Mouse (Mus musculus): Measurements from ENCODE around the gene Grasp.

The Grasp gene

DNA sequence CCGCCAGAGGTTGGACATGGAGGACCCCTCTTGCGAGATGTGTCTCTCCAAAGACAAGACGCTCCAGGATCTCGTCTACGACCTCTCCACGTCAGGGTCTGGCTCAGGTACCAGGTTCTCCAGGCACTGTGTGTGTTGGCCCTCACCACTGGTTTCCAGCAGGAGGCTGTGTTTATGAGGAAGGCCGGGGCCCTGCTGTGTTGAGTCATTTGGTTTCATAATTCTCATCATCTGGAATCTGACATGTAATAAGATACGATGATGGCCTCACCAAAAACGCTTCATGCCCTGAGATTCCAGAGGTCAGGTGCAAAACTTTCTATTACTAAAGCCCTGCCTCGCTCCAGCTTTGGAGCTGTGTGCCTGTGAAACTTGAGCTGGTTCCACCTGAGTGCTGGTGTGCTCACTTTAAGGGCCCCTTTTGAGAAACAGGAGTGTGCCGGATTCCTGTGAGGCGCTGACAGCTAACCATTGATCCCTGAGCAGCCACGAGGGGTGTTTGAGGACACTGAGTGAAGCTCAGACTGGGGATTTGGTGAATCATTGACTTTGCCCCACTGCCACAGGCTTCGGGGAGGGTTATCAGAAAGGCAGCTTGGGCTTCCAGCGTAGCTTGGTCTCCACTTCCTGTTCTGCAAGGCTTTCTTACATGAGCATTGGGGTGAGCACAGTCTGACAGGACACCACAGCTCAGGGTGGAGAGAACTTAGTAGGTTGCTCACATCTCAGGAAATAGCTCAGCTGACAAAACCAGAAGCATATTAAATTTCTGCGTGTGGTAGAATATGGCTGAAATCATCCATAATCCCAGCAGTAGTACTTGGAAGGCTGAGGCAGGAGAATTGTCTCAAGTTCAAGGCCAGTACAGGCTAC, 28.8 kb upstream of the Grasp start:
- DNase-seq (ENCODE audit: low spot score), result no peak

DNA sequence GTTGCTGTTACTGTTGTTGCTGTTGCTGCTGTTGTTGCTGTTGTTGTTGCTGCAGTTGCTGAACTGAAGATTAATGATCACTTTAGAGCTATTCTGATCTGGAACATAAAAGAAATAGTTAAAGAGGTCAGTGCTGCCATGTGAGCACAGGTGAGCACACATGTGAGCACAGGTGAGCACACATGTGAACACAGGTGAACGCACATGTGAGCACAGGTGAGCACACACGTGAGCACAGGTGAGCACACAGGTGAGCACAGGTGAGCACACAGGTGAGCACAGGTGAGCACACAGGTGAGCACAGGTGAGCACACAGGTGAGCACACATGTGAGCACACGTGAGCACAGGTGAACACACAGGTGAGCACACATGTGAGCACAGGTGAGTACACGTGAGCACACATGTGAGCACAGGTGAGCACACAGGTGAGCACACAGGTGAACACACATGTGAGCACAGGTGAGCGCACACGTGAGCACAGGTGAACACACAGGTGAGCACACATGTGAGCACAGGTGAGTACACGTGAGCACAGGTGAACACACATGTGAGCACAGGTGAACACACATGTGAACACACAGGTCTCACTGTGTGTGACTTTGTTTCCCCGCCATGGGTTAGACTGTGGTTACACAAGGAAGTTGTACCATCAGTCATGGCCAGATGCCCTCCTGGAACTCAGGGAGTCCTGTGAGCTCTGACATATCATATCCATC, 27.8 kb upstream of the Grasp start:
- DNase-seq (ENCODE audit: low spot score), result no peak

DNA sequence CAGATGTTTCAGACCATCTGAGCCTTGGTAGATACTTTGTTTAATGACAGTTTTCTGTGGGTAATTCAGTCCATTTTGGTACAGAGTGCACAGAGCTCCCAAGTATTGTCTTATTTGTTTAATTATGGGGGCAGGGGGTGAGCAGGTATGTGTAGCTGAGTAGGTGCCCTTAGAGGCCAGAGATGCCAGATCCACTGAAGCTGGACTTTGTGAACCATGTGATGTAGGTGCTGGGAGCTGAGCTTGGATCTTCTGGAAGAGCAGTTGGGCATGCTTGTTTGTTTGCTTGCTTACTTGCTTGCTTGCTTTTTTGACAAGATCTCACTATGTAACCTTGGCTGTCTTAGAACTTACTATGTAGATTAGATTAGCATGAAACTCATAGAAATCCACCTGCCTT, 27.0 kb upstream of the Grasp start:
- DNase-seq (ENCODE audit: low spot score), result no peak

DNA sequence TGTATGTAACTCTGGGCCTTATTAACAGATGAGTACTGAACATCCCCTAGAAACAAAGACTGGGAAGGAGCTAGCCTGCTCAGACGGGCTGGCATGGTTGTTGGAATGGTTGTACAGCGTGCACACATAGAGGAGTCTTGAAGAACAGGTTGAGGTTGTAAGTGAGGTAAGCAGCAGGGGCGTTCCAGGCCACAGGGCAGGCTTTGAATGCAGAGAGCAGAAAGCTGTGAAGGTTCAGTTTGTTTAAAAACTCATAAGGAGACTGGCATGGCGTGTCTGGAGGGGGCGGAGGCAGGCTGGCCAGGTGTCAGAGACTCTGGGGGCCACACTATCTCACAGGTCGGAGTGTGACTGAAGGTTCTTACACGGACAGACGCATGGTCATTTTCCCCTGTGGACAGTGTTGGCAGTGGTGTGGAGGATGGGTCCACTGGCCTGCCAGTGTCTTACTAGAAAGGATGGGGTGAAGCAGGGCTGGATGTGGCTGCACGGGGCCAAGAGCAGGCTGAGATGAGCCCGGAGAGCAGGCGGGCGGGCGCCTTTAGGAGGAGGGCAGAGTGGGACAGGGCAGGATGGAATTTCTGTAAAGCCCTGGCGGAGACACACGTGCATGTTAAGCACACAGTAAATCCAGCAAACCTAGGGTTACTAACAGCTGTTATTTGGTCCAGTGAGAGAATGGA, 26.4 kb upstream of the Grasp start:
- DNase-seq (ENCODE audit: low spot score), result no peak

DNA sequence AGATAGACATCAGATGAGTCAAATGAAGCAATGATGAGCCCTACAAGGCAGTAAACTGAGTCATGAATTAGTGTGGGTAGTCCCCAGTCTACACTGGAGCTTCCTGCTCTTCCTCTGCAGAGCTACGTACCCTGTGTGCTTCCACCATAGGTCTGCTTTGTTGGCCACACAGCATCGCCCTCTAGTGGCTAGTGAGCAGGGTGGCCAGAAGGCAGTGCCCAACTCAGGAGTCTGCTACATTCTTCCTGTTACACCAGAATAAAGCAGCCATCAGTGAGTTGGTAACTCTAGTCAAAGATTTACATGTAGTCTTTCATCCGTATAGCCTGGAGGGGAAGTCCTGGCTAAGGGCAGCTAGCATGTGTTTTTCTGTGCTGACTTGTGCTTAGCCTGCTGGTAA, 25.8 kb upstream of the Grasp start:
- DNase-seq (ENCODE audit: low spot score), result peak; percentile 82

DNA sequence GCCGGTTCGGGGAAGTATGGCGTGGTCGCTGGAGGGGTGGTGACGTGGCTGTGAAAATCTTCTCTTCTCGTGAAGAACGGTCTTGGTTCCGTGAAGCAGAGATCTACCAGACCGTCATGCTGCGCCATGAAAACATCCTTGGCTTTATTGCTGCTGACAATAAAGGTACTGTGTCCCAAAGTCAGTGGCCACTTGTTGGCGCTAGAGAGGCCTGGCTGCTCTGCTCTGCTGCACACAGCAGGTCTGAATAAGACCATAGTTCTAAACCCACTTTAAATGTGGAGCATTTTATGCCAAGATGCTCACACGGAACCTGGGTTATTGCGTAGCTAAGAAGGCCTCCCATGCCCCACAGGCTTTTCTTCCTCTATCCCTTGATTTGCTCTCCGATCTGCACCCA, 25.1 kb upstream of the Grasp start:
- no peak for DNase-seq (ENCODE audit: low spot score)

DNA sequence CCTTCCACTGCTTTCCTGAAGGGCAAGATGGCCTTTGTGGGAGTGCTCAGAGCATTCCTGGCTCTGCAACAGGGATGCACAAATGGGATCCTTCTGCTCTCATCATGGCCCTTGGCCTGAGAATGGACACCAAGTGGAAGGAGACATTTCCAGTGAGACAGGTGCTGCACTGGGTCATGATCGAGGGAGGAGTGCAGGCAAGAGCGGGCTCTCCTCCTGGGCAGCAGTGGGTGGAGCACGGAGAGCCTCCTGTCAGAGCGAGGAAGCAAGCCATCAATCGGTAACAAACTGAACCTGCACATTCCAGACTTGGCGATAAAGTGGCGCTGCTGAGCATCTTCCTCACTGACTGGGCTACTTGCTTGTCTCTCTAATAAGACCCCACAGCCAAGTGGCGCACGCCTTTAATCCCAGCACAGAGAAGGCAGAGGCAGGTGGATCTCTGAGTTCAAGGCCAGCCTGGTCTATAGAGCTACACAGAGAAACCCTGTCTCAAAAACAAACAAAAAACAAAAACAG, 23.2 kb upstream of the Grasp start:
- DNase-seq (ENCODE audit: low spot score), result no peak

DNA sequence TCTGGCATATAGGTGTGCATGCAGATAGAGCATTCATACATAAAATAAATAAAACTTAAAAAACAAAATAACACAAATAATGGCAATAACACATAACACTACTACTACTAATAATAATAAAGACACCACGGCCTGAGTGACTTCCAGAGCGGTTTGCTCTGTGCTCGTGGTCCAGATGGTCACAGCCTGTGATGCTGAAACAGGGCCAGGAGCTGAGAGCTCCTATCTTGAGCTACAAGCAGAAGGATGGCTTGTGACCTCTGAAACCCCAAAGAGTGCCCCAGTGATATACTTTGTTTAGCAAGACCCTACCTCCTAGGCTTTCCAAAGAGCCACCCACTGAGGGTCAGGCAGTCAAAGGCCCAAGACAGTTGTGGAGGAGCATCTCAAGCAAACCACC, 22.6 kb upstream of the Grasp start:
- no peak for DNase-seq (ENCODE audit: low spot score)

DNA sequence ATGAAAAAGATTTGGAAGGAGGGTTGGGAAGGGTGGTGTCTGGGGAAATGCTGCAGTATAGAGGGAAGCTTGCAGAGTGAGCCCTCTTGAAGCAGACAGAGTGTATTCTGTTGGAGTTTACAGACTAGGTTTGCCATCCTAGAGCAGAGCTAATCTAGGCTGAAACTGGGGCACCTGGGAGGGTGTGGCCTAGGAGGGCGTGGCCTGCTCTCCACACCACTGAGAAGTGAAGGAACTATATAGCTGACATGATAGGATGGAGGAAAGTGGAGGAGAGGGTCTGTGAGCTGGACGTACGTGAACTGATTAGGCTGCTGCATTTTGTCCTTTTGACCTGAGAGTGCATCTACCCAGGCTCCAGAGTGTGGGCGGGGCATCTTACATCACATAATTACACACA, 20.3 kb upstream of the Grasp start:
- DNase-seq (ENCODE audit: low spot score), result no peak

DNA sequence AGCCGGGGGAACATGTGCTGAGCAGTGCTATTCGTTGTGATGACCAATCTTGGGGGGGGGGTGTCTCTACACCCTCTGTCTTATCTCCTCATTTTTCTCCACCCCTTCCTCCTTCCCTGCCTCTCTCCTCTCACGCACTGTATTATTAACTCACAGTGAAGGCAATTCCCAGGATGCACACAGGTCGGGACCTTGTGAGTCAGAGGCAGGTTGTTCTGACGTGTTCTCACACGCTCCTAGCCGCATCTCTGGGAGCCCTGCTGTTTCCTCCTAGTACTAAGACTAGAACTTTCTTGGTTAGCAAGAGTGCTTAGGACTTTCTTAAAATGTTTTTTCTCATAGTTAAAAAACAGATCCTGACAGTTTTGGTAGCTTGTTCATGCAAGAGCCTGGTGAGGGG, 19.2 kb upstream of the Grasp start:
- no peak for DNase-seq (ENCODE audit: low spot score)

DNA sequence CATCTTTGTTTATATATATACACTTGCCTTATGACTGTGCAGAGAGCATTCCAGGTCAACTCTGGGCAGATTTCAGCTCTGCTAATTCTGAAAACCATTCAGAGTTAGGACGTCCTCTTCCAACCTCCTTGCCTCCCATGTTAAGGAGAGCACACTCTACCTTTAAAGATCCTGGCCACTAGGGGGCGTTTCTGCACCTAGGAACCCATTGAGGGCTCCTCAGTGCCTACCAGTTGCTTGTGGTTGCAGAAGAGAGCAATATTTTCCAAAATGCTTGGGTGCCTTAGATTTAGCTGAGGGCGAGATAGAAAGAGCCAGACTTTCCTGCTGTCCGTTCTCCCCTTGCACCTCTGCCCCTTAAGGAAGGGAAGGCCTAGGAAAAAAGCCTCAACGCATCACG, 13.8 kb upstream of the Grasp start:
- peak; percentile 88 for DNase-seq (ENCODE audit: low spot score)

DNA sequence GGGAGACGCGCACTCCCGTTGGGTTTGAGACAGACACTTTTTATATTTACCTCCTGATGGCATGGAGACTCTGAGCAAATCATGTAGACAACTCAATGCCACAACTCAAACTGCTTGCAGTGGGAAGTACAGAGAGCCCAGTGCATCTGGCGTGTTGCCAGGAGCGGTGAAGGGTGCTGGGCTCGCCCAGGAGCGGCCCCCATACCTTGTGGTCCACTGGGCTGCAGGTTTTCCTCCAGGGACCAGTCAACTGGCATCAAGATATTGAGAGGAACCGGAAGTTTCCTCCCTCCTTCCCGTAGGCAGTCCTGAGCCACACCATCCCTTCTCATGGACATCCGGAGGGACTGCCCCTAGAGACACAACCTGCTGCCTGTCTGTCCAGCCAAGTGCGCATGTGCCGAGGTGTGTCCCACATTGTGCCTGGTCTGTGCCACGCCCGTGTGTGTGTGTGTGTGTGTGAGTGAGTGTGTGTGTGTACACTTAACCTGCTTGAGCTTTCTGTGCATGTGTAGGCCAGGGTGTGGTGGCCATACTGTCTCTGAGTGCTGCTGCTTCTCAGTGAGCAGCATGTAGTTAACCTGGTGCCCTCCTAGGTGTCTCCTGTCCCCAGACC, 12.9 kb upstream of the Grasp start:
- DNase-seq (ENCODE audit: low spot score), result no peak

DNA sequence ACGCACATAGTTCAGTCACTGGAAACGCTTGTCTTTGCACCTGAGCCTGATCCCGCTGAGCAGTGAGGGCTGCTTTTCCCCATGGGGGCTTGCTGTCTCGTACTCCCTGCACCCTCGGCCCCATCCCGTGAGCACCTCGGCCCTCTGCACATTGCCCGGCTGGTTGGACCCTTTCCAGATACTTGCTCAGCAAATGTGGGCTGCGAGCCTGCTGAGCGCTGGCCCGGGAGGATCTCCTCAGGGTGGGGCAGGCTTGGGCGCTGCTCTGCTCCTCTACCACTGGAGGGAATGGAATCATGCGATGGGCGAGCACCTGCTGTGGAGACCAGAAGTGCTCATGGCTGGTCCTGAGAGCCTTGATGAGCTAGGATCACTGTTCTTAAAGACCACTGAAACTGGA, 11.6 kb upstream of the Grasp start:
- DNase-seq (ENCODE audit: low spot score), result no peak

DNA sequence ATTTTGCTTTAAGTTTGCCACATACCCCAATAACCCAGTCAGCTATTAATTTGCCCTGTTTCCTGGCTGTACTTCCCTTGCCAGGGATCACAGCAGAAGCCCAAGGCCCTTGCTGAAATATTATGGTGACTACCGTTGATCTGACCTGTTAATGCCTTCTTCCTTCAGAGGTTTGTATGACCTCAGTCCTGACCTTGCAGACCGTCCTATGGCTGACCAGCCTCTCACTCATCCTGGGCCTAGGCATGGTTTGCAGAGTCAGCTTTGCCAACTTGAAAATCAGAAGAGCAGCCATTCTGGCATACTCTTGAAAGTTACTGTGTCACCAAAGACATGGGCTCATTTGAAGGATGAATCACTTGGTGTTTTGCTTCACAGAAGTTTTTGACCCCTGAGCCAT, 8.9 kb upstream of the Grasp start:
- DNase-seq (ENCODE audit: low spot score), result no peak

DNA sequence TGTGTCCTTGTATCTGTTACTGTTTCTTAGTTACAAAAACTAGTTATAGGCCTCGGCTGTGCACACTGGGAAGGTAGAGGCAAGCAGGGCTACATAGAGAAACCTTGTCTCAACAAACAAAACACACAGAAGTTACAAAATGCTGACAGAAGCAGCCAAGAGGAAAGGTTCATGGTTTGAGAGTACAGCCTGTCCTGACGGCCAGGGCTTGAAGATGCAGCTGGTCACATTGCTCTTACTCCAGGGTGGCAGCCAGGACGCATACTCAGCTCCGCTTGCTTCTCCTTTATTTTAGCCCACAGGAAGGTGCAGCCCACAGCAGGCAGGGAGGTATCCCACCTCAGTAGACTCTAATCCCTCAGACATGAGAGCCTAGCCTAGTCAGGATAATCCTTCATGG, 8.0 kb upstream of the Grasp start:
- DNase-seq (ENCODE audit: low spot score), result no peak

DNA sequence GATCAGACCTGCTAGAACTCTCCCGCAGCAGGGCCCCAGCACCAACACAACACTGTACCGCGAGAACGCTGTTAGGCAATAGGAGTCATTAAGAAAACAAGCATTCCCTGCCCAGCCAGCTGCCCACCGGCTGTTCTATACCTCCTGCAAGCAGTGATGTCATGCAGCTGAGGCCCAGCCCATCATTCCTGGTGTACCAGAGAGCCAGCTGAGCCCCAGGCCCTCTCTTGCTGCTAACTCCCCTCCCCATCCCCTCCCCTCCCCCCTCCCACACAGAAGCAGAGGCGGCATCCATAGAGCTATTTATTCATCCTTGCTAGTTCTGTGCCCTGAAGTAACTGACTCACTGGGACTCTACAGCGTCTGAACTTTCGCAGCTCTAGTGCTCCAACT, 3.1 kb upstream of the Grasp start:
- DNase-seq (ENCODE audit: low spot score), result peak; percentile 77

DNA sequence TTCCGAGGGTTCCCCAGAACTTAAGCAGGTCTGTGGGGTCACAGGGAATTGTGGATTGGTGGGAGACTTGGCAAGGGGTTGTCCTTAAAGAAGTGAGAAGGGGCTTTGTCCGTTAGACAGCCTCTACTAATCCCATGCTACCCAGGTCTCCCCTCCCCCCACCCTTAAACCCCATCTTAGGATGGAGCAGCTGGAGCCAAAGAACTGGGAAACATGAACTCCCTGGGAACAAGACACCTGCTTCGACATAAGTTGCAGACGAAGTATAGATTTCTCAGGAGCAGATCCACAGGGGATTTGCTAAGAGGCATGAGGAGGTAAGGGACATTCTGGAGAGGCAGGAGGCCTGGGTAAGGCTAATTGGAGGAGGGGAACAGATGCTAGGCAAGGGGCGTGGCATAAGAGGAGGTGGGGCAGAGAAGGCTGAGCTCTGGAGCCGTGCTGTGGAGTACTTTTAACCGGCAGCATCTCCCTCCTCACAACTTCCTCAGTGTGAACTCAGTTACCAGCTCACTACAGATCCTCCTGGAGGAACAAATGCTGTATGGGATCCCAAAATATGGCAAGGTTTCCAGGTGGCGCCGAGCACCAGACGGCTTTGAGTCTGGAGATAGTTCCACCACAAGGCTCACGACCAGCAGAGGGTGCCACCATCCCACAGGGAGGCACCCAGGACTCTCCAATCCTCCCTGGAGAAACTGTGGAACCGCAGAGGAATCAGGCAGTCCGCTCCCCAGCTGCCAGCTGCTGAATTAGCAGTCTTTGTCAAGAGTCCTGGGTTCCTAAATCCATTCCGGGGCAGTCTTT, 2.5 kb upstream of the Grasp start:
- DNase-seq (ENCODE audit: low spot score), result peak; percentile 94

DNA sequence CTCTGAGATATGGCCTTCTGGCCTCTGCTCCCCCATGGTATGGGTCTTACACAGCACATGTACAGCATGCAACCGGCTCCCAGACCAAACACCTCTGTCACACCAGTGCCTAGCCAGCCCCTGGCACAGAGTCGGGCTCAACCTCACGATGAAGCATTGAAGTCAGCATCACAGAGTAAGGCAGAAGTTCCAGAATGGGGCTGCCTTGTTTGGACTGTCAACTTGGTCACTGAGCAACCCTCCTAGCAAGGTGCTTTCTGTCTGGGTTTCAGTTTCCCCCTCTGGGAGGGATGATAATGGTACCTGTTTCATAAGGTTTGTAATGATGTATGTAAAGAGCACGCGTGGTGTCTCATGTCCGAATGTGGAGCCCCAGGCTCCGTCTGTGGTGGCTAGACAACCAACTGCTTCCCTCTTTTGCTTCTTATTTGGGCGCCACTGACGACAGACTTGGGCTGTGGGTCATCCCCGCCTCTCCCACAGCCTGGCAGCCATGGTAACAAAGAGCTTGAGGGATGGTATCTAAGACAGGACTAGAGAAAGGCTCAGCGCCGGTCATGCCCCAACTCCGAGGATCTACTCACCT, 998 bp upstream of the Grasp start:
- DNase-seq (ENCODE audit: low spot score), result no peak

DNA sequence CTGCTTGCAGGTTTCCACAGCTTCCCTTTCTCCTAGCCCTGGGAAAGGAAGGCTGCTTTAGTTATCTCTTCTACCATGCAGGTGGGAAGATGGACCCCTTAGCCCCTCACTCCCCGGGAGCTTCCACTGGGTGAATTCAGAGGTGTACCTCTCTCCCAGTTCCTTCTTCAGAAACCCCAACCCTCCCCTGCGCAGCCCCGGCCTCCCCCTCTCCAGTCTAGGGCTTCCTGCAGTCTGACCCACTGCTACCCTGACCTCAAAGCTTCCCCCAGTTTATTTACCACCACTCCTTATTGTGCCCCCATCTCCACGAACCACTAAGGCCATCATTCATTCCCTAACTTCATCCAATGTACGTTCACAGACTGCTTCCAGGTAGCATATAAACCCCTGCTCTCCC, 392 bp upstream of the Grasp start:
- DNase-seq (ENCODE audit: low spot score), result no peak

DNA sequence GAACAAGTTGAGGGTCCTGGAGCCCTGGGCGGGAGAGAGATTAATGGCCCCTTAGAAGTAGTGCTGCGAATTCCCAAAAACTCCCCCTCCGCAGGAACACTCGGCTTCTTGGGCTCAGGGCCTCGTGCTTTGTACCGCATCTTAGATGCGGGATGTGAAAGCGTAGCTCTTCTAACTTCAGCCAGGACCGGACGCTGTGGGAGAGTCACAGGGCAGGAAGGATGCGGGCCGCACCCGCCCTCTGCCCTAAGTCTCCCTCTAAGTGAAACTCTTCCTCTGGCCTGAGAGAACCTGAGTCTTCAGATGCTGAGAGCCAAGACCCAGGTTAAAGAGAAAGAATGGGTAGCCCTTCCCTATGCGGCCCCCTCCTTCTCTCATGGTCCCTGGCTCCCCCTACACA, 989 bp downstream of the Grasp start:
- DNase-seq (ENCODE audit: low spot score), result no peak

DNA sequence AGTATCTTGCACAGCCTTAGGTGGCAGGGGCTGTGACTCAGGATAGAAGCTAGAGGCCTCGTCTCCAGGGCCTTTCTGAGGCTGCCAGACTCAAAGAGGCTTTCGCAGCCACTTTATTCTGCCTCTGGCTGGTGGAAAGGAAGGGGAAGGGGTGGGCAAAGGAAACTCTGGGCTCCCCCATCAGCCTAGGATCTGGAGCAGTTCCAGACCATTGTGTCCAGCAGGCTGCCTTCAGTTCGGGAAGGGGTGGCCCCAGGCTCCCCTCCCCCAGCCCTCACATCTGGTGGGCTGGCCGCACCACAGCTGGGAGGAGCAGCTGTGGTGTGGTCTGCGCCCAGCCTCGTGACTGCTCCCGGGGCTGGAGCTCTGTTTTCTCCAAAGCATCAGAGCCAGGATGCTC, 4.0 kb downstream of the Grasp start:
- no peak for DNase-seq (ENCODE audit: low spot score)
